Mouse (Mus musculus) limb, embryonic 14.5 days (tissue): ENCODE results near the gene Ass1. TPM values are rescaled to one million over a fixed set of nuclear protein-coding genes. Genes with fewer than 3 reads are reported as not detected.

ENCODE experiments used
- ATAC-seq: fragments of 200-750 bp; cut with Nextera tagmentation; 2 replicates; pipeline ENCODE4 v1.8.0; 2017; ENCODE audit warnings: low read depth, moderate number of reproducible peaks, moderate TSS enrichment; ENCODE audit not compliant: low FRiP score
- DNase-seq: peaks from one replicate; pipeline ENCODE4 v3.0.0-alpha.2; 2015; ENCODE audit warnings: low spot score
- H3K27ac ChIP-seq: fragments of 300-500 bp; sonication (generic); replicated peaks from 2 replicates; pipeline ENCODE4 v1.5.1; 2014; ENCODE audit warnings: low read depth, mild to moderate bottlenecking, low read length, moderate library complexity, mixed read lengths
- H3K27me3 ChIP-seq: fragments of 300-500 bp; sonication (generic); 2 replicates; pipeline ENCODE4 v1.6.1; 2014; ENCODE audit warnings: low read length, mixed read lengths; ENCODE audit not compliant: control insufficient read depth, insufficient read depth
- H3K36me3 ChIP-seq: fragments of 300-500 bp; sonication (generic); 2 replicates; pipeline ENCODE4 v1.6.1; 2014; ENCODE audit warnings: mild to moderate bottlenecking, low read length, moderate library complexity, mixed read lengths; ENCODE audit not compliant: control insufficient read depth, insufficient read depth
- H3K4me1 ChIP-seq: fragments of 300-500 bp; sonication (generic); 2 replicates; pipeline ENCODE4 v1.6.1; 2014; ENCODE audit warnings: antibody characterized with exemption, low read length, mixed read lengths; ENCODE audit not compliant: control insufficient read depth, insufficient read depth
- H3K4me2 ChIP-seq: fragments of 300-500 bp; sonication (generic); replicated peaks from 2 replicates; pipeline ENCODE4 v1.6.1; 2014; ENCODE audit warnings: low read depth, mild to moderate bottlenecking, low read length, moderate library complexity; ENCODE audit not compliant: severe bottlenecking
- H3K4me3 ChIP-seq: fragments of 300-500 bp; sonication (generic); replicated peaks from 2 replicates; pipeline ENCODE4 v1.5.1; 2014; ENCODE audit warnings: low read length
- H3K9ac ChIP-seq: fragments of 300-500 bp; sonication (generic); 2 replicates; pipeline ENCODE4 v1.6.1; 2014; ENCODE audit warnings: mild to moderate bottlenecking, low read depth, low read length, moderate library complexity; ENCODE audit not compliant: severe bottlenecking
- H3K9me3 ChIP-seq: fragments of 300-500 bp; sonication (generic); 2 replicates; pipeline ENCODE4 v1.6.1; 2016; ENCODE audit warnings: low read length; ENCODE audit not compliant: control insufficient read depth
- POLR2A ChIP-seq: fragments of 200-500 bp; IDR thresholded peaks from 2 replicates; pipeline ENCODE4 v1.8.0; 2012; ENCODE audit warnings: inconsistent platforms, mild to moderate bottlenecking, moderate library complexity, borderline replicate concordance; ENCODE audit not compliant: insufficient read depth, insufficient read length; ENCODE audit errors: extremely low read depth
- WGBS: fragments of 180-500 bp; shearing (Covaris S2); extraction: QIAGEN DNeasy Blood & Tissue Kit; methylation state at CpG from one replicate; pipeline ENCODE4 v1.1.7; 2014; 5-methylcytosine and 5-hydroxymethylcytosine counted together
- polyA plus RNA-seq, 2 experiments: library from polyadenylated mRNA; depleted of rRNA in 1 of 2; stranded (reverse) in 1 of 2; unstranded in 1 of 2; fragments of >200 nt; fragmentation: Nextera tagmentation in 1 of 2; extraction: Ambion mirVana in 1 of 2; gene quantifications; 2 replicates each; pipeline versions ENCODE4 v1.2.1 to v1.2.3; 2012 to 2014

The Ass1 gene
- polyA plus RNA-seq, 2 experiments = 17.1 to 27.1 TPM

DNA sequence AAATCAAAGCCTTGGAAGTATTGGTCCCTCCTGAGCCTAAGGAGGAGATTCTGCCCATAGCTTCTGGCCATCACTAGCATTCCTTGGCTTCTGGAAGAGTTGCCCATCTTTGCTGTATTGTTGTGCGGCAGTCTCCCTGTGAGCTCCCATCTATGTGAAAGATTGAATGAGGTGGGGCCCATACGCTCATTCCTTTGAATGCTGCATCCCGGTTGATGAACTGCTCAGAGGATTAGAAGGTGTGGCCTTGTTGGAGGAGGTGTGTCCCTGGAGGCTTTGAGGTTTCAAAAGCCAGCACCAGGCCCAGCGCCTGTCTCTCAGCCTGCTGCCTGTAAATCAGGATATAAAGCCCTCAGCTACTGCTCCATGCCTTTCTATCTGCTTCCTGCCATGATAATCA, 23.6 kb upstream of the Ass1 start:
- Histone ChIP-seq H3K36me3 (no peaks in the 10 kb centered on the region), H3K4me2 (no peak overlapping the region), H3K9me3 (no peaks in the 10 kb centered on the region), H3K4me1 (peaks cover 14% of the 10 kb centered on the region; the same call in 1 of the 2 replicates), H3K4me3 (no peak overlapping the region), H3K27ac (no peak overlapping the region), H3K9ac (no peak overlapping the region), H3K27me3 (no peaks in the 10 kb centered on the region)
- DNase-seq = no peak
- 55% methylated on average over 4 of the region's 4 CpGs for WGBS
- ATAC-seq = no peak
- no peak for TF ChIP-seq POLR2A

DNA sequence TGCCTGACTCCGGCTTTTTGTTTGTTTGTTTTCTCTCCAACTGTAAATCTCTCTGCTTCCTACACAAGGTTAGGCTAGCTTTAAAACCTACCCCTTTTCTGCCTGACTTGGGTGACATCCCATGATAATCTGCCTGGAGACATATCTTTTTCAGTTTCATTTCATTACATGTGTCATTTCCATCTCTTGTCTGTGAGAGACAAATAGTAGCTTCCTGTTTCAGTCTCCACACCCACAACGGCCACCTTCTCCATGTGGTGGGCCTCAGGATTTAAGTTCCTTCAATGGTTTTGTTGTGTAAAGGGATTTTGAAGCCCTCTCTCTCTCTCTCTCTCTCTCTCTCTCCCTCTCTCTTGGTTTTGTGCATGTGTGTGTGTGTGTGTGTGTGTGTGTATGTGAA, 22.5 kb upstream of the Ass1 start:
- H3K36me3 ChIP-seq = no peaks in the 10 kb centered on the region
- no peak for ATAC-seq
- H3K4me3 ChIP-seq = no peak overlapping the region
- DNase-seq = no peak
- 72% methylated on average over 2 of the region's 2 CpGs for WGBS
- no peak overlapping the region for H3K9ac ChIP-seq
- no peaks in the 10 kb centered on the region for H3K9me3 ChIP-seq
- no peak overlapping the region for H3K4me2 ChIP-seq
- H3K27ac ChIP-seq = no peak overlapping the region
- no peaks in the 10 kb centered on the region for H3K27me3 ChIP-seq
- no peak for TF ChIP-seq POLR2A
- peaks cover 14% of the 10 kb centered on the region; the same call in 1 of the 2 replicates for H3K4me1 ChIP-seq

DNA sequence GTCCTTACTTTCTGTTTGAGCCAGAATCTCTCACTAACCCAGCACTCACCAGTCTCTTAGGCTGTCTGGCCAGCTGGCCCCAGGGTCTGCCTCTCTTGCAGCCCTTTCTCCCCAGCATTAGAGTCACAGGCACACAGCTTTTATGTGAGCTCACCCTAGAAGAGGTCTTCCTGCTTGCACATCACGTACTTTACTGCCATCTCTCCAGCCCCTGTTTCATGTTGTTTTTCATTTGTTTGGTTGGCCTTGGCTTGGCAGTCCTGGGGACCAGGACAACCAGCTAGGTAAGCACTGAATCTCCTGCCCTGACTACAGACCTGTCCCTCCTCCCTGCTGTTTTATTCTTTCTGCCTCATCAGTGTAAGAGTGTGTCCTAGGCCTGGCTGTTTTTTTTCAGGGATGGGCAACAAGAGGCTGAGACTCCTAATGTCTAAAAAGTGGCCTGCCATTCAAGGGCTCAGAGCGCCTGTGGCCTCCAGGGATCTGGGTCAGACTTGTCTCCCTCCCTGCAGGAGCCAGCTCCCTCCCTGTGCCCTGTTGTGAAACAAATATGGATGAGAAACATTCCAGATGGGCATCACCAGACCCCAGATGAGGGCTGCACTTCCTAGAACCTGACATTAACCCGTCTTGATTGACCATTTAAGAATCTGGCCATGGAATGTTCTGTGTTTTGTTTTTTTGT, 21.1 kb upstream of the Ass1 start:
- Histone ChIP-seq H3K4me2 (no peak overlapping the region), H3K36me3 (no peaks in the 10 kb centered on the region), H3K4me1 (peaks cover 12% of the 10 kb centered on the region; the same call in 1 of the 2 replicates), H3K9me3 (no peaks in the 10 kb centered on the region), H3K27ac (no peak overlapping the region), H3K4me3 (no peak overlapping the region), H3K27me3 (no peaks in the 10 kb centered on the region), H3K9ac (no peak overlapping the region)
- WGBS = 44% methylated on average over 3 of the region's 3 CpGs
- TF ChIP-seq POLR2A = no peak
- DNase-seq (no peak), ATAC-seq (no peak)

DNA sequence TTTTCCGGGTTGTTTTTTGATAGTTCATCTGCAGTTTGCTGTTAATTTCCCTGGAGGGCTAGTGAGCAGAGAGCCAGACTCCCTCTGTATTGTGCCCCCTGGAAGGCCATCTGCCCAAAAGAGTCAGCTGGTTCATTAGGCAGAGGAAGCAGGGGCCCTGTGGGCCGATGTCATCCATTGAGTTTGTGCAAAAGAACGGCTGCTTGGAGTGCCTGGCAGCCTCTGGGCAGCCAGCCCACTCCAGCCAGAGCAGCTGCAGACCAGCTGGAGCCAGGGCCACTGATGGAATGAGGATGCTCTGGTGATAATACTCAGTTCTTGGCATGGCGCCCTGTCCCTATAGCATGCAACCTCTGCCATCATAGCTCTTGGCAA, 20.6 kb upstream of the Ass1 start:
- H3K9ac ChIP-seq = no peak overlapping the region
- peaks cover 14% of the 10 kb centered on the region; the same call in 1 of the 2 replicates for H3K4me1 ChIP-seq
- H3K9me3 ChIP-seq = no peaks in the 10 kb centered on the region
- TF ChIP-seq POLR2A = no peak
- no peak overlapping the region for H3K4me2 ChIP-seq
- no peaks in the 10 kb centered on the region for H3K36me3 ChIP-seq
- no peaks in the 10 kb centered on the region for H3K27me3 ChIP-seq
- peak; percentile 78 for DNase-seq
- H3K27ac ChIP-seq = no peak overlapping the region
- no peak overlapping the region for H3K4me3 ChIP-seq
- WGBS = 32% methylated on average over 4 of the region's 4 CpGs
- ATAC-seq = peak; percentile 76

DNA sequence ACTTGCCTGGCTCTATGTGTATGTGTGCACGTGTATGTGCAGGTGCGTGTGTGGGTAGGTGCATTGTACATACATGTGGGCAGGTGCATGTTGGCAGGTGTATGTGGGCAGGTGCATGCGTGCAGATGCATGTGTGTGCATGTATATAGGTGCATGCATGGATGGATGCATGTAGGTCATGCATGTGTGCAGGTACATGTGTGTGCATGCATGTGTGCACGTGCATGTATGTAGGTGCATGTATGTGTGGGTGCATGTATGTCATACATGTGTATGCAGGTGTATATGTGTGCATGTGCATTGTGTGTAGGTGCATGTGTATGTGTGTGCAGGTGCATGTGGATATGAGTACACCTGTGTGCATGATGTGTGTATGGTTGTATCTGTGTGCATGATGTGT, 20.1 kb upstream of the Ass1 start:
- no peak overlapping the region for H3K27ac ChIP-seq
- no peaks in the 10 kb centered on the region for H3K27me3 ChIP-seq
- H3K9me3 ChIP-seq = no peaks in the 10 kb centered on the region
- no peak overlapping the region for H3K4me3 ChIP-seq
- H3K9ac ChIP-seq = no peak overlapping the region
- no peak for ATAC-seq
- TF ChIP-seq POLR2A = no peak
- no peak for DNase-seq
- 98% methylated on average over 4 of the region's 4 CpGs for WGBS
- no peak overlapping the region for H3K4me2 ChIP-seq
- peaks cover 14% of the 10 kb centered on the region; the same call in 1 of the 2 replicates for H3K4me1 ChIP-seq
- no peaks in the 10 kb centered on the region for H3K36me3 ChIP-seq
